Mouse (Mus musculus) MN1 (cell line): ENCODE measurements around the gene Gfy.

Experiments used
- DNase-seq: peaks from one replicate; pipeline ENCODE4 v3.0.0-alpha.2; 2016; ENCODE audit warnings: low spot score

Gene Gfy

GRCm38 (mm10) chr7:45179469-45179868 is at the start of gene Gfy:
TSS of gene Gfy (minus strand) at chr7:45179569.
- DNase-seq, result no peak

DNA sequence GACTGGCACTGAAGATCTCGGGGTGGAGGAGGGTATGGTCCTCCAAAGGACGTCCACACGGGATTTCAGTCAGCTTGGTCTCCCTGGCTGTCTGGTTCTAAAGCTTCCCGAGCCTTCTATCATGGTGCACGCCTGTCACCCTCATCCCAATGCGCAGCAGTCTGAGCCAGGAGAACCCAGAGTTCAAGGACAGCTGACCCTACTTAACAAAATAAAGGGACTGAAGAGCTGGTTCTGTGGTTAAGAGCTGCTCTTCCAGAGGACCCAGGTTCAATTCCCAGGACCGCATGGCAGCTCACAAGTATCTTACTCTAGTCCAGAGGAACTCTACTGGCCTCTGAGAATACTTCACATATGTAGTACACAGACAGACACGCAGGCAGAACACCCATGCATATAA is 49.7 kb upstream of the Gfy start:
- DNase-seq, result no peak

GRCm38 (mm10) chr7:45228548-45228947 is 49.2 kb upstream of the Gfy start:
- DNase-seq, result no peak

DNA sequence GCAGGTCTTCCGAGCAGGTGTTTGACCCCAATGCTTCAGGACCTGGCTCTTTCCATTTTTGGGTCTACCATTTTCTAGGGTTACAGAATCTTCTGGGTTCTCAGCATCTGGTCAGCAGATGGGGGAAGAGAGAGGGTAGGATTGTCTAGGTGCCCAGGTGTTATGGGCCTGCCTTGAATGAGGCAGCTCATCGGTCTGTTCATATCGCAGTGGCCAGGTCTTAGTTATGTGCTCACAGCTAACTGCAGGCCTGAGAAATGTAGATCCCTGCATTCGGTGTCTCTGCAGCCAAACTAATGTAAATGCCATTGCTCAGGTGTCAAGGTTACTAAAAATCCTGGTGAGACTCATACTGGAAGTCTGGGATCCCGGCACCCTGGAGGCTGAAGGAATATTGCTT is 47.1 kb upstream of the Gfy start:
- DNase-seq, result no peak

DNA sequence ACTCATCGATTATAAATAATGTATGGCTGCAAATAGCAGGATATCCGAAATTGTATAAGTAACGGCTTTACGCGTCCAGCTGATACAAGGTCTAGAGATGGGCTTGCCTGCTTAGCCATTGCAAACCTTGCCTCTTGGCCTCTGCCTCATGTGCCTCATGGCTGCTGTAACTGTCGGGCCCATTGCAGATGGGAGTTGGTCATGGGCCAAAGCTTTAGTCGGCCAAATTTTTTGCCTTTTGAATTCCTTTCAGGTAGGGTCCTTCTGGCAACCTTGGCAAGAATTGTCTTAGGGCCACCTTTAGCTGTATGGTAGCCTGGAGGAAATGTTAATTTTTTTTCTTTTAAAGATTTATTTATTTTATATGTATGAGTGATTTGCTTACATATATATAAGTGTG is 45.5 kb upstream of the Gfy start:
- no peak for DNase-seq

GRCm38 (mm10) chr7:45221680-45222079 is 42.3 kb upstream of the Gfy start:
- DNase-seq, result no peak

DNA sequence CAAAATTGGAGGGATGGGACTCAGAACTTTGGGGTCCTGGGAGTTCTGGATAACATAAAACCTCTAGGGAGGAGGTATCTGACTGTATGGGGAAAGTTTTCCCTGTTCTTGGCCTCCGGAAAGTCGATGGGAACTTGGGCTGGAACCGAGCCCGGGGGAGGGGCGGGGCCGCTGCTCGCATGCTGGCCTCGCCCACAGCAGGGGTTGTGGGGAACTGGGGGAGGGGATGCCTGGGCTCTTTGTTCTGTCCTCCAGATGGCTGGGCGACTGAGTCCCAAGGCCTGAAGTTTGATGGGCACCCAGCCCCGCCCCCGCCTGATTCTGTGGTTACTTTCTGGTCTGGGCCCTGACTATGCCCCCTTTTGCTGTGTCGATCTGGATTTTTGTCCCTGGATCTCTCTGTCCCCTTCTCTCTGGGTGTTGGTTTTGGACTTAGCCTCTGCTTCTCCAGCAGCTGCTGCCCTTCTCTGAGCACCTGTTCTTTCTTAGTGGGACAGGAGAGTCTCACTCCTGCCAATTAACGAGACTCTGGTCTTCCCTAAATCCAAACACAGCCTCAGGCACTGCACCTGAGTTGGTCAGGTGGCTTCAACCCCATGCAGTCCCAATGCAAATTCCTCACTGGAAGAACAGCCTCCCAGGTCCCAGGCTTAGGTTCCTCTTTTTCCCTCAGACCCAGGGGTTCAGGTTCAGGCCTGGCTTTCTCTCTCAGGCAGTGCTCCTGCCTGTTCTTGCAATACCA is 37.2 kb upstream of the Gfy start:
- DNase-seq, result peak; percentile 74

- DNase-seq, result peak; percentile 64
Measured at GRCm38 (mm10) chr7:45215673-45216441, 36.5 kb upstream of the Gfy start, which contains the start of gene Tead2. TSS of gene Tead2 (plus strand) at chr7:45215753.

- peak; percentile 49 for DNase-seq
Measured at GRCm38 (mm10) chr7:45213708-45214107, 34.3 kb upstream of the Gfy start.

- peak; percentile 19 for DNase-seq
Measured at GRCm38 (mm10) chr7:45212356-45212755, 33.0 kb upstream of the Gfy start.

- DNase-seq, result no peak
Measured at GRCm38 (mm10) chr7:45211851-45212251, 32.5 kb upstream of the Gfy start, which contains the start of gene Dkkl1. TSS of gene Dkkl1 (minus strand) at chr7:45212147.

- no peak for DNase-seq
Measured at GRCm38 (mm10) chr7:45211070-45211469, 31.7 kb upstream of the Gfy start.

DNA sequence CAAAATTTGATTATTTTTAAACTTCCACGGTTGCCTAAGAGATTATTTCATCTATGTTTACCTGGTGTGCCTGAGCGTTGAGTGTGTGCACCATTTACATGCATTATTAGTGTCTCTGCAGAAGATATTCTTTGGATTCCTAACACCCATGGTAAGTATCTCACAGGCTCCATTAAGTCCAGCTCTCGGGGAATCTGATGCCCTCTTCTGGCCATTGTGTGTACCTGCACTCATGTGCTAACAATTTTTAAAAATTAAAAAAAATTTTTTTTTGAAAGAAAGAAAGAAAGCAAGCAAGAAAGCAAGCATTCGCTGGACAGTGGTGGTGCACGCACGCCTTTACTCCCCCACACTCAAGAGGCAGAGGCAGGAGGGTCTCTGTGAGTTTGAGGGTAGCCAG is 28.9 kb upstream of the Gfy start:
- DNase-seq, result no peak

- no peak for DNase-seq
Measured at GRCm38 (mm10) chr7:45204380-45205143, 25.2 kb upstream of the Gfy start, which contains the start of gene Ccdc155. TSS of gene Ccdc155 (minus strand) at chr7:45204892.

GRCm38 (mm10) chr7:45202654-45203053 is 23.3 kb upstream of the Gfy start:
- no peak for DNase-seq

DNA sequence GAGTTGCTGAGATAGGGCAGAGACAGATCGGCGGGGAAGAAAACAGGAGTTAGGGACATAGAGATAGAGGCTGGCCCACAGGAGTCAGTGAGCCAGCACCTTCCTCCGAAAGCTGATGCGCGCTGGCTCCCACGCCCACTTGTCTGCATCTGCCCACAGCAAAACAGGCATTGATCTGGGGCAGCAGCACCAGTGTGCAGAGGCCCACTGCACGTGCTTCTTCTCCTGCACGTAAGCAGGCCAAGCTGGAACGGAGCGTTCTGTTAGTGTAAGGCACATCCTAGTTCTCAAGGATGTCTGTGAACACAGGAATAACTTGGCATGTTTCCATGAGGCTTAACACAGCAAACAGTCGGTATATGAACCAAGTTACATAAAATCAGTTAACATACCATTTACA is 19.6 kb upstream of the Gfy start:
- no peak for DNase-seq

DNA sequence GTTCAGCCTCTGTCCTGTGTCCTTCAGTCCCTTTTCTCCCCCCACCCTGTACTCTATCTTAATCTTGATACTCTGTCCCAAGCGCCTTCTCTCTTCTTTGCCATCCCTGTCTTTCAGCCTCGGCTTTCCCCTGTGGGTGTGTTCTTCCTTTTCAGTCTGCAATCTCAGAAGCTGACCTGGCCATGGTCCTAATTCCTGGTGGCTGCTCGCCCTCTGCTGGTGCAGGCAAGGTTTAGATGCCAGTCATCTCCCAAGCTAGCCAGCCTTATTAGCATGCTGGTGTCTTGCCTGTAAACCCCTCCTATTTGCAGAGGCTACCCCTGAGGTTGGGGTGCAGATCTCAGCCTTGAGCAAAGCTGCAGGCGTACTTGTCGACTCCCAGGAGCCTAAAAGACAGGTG is 19.1 kb upstream of the Gfy start:
- peak; percentile 85 for DNase-seq

DNA sequence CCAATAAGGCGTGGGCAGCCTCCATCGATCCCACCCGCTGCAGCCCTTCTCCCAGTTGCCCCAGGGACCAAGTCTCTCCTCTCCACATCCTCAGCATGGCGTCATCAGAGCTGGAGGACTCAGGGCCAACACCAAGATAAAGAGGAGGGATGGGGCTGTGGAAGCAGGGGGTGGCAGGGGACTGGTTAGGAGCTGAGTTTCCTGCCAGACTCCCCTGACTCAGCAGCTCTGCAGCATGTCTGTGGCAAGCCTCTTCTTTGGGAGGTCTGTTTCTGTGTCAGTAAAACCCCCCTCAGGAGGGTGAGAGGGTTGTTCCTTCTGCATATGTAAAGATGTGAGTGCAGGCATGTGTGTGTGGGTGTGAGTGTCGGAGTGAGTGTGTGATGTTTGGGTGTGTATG is 17.6 kb upstream of the Gfy start:
- peak; percentile 57 for DNase-seq

DNA sequence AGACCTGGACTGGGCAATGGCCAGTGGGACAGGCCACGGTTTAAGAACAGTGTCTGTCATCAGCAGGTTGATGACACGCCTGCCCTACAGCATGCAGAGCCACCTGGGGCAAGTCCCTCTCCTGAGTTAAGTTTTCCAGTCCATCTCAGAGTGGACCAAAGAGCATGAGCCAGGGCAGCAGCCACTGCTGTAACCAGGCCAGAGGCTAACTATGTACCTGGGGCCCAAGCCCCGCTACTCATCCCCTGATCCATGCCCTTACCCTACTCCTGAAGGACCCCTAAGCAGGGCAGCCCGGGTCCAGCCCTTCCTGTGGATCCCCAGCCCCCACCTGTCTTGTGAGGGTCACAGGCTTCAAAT is 16.8 kb upstream of the Gfy start:
- no peak for DNase-seq

GRCm38 (mm10) chr7:45195341-45196175 is 16.2 kb upstream of the Gfy start:
- DNase-seq, result no peak

DNA sequence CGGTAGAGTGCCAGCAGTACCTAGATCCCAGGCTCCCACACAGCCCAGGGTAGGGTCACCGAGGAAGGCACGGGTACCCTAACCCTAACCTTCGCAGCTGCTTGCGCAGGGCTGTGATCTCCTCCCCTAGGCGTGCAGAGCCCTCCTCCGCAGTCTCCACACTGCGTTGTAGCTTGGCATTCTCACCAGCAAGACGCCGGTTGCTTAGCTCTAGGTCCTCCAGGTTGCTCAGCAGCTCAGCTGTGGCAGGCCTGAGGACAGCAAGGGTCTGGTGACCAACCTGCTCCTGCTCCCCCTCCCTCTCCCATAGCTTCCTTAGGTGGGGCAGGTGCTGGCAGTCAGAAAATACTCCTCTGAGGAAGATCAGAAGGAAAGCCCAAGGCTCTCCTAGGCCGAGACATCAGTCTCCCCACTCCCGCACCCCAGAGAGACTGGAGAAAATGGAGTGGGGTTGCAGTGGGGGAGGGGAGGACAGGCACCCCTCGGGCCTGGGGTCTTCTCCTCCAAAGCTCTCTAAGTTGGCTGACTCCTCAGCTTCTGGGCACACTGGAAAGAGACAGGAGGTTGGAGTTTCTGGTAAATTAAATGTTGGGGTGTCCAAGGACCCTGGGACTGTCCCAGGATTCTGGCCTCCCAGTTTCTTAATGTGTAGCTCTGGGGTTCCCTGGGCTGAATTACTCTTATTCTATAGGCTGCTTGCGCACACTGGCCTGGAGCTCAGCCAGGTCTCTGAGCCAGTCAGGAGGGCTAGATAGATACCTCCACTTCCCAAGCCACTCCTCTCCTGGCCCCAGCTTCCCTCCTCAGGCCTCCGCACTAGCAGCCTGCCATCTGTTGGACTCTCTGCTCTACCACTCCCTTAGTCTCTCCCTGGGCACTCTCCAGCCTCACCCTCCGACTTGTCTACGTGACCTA is 14.8 kb upstream of the Gfy start:
- DNase-seq, result no peak
